Mouse (Mus musculus) forebrain, embryonic 16.5 days (tissue): ENCODE data around the gene Faf1. TPM values are rescaled to one million over a fixed set of nuclear protein-coding genes. Genes with fewer than 3 reads are reported as not detected.

ENCODE experiments used
- ATAC-seq: fragments of 200-750 bp; cut with Nextera tagmentation; 2 replicates; pipeline ENCODE4 v1.8.0; 2017; ENCODE audit warnings: mild to moderate bottlenecking, moderate library complexity
- H3K27ac ChIP-seq: fragments of 300-500 bp; sonication (generic); 2 replicates; pipeline ENCODE4 v1.5.1; 2014; ENCODE audit warnings: low read length, control low read depth
- H3K27me3 ChIP-seq: fragments of 300-500 bp; sonication (generic); replicated peaks from 2 replicates; pipeline ENCODE4 v1.6.1; 2014; ENCODE audit warnings: low read length; ENCODE audit not compliant: control insufficient read depth, insufficient read depth
- H3K36me3 ChIP-seq: fragments of 300-500 bp; sonication (generic); 2 replicates; pipeline ENCODE4 v1.6.1; 2014; ENCODE audit not compliant: control insufficient read depth, insufficient read depth
- H3K4me1 ChIP-seq: fragments of 300-500 bp; sonication (generic); replicated peaks from 2 replicates; pipeline ENCODE4 v1.6.1; 2014; ENCODE audit warnings: low read length; ENCODE audit not compliant: control insufficient read depth, insufficient read depth
- H3K4me2 ChIP-seq: fragments of 300-500 bp; sonication (generic); 2 replicates; pipeline ENCODE4 v1.6.1; 2014; ENCODE audit warnings: mild to moderate bottlenecking, low read length, control low read depth
- H3K4me3 ChIP-seq: fragments of 300-500 bp; sonication (generic); replicated peaks from 2 replicates; pipeline ENCODE4 v1.5.1; 2014; ENCODE audit warnings: mild to moderate bottlenecking, low read length, control low read depth
- H3K9ac ChIP-seq: fragments of 300-500 bp; sonication (generic); replicated peaks from 2 replicates; pipeline ENCODE4 v1.6.1; 2014; ENCODE audit warnings: low read depth, low read length, control low read depth
- H3K9me3 ChIP-seq: fragments of 300-500 bp; sonication (generic); 2 replicates; pipeline ENCODE4 v1.6.1; 2016; ENCODE audit warnings: low read length; ENCODE audit not compliant: control insufficient read depth
- WGBS: fragments of 180-500 bp; shearing (Covaris S2); extraction: QIAGEN DNeasy Blood & Tissue Kit; methylation state at CpG from one replicate; pipeline ENCODE4 v1.1.7; 2014; 5-methylcytosine and 5-hydroxymethylcytosine counted together
- polyA plus RNA-seq: library from polyadenylated mRNA; unstranded; fragments of >200 nt; fragmentation: Nextera tagmentation; extraction: Ambion mirVana; gene quantifications from 2 replicates; pipeline ENCODE4 v1.2.1, GENCODE M21; 2015

The Faf1 gene
- polyA plus RNA-seq, result 28.3 and 32.1 TPM in 2 replicates

DNA sequence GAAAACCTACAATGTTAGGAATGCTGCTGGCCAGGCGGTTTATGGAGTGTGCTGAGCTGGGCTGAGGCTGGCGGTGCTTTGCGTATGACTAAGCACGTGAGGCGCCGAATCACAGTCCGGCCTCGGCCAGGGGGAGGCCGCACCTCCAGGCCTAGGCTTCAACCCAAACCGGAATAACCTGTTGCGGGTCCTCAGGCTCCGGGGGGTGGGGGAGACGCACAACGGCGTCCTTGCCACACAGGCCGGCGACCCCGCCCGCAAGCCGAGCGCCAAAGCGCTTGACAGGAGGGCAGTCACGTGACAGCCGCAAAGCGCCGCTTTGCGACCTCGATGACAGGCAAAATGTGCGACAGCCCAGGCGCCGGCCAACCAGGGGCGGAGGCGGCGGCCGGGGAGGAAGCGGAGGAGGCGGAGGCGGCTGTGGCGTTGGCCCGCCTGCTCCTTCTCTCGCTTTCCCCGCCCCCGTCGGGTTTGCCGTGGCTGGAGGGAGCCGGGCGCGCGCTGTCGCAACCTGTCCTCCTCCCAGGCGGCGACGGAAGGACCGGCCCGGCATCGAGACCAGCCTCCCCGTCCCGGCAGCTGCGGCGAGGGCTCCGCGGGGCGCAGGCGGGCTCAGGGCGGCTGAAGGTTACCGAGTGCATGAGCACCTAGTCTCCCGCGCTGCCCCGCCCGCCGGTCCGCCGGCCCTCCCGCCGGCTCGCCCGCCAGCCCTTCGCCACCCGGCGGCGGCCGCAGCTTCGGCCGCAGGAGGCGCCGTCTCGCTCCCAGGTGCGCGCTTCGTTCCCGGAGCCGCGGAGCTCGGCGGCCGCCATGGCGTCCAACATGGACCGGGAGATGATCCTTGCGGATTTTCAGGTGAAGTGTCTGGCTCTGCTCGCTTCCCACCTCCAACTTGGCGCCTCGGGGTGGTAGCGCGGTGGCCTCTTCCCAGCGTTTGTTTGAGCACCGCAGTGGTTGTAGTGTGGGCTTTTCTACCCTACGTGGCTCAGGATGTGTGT is at the start of gene Faf1:
Gene Faf1 (plus strand): TSS at position 371 of the 998 bp plus-strand sequence.
- ATAC-seq, result peak; percentile 98
- Histone ChIP-seq H3K9me3 (no peaks in the 10 kb centered on the region), H3K27ac (peak within 1 kb of the TSS; percentile 93), H3K4me1 (peaks cover 9% of the 10 kb centered on the region), H3K27me3 (no peaks in the 10 kb centered on the region), H3K4me2 (peak within 1 kb of the TSS; percentile 80), H3K9ac (peak within 1 kb of the TSS; percentile 85), H3K36me3 (no peaks in the 10 kb centered on the region), H3K4me3 (peak within 1 kb of the TSS; percentile 90)
- under 1% methylated on average over 100 of the region's 107 CpGs for WGBS

DNA sequence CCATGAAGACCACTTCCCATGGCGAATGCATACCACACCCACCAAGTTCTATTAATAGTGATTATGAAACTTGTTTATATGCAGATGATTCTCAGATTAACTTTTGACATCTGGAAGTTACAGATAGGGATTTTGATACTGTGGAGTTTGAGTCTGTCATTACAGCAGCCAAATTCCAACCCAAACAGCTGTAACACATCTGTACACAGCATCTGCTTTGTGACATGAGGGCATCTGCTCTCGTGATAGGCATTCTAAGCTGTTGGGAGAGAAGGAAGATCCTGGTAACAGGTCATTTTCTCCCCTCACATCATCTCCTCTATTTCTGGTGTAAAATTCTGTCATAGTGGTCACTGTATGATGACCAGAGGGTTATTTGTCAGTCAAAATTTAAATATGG is 46.2 kb upstream of the Faf1 start:
- Histone ChIP-seq H3K36me3 (no peaks in the 10 kb centered on the region), H3K27me3 (no peaks in the 10 kb centered on the region), H3K4me3 (no peak overlapping the region), H3K27ac (no peak overlapping the region), H3K4me1 (no peaks in the 10 kb centered on the region), H3K9ac (no peak overlapping the region), H3K9me3 (peaks cover 2% of the 10 kb centered on the region; the same call in 1 of the 2 replicates), H3K4me2 (no peak overlapping the region)
- ATAC-seq, result no peak
- WGBS, result 82% methylated on average over 2 of the region's 2 CpGs

DNA sequence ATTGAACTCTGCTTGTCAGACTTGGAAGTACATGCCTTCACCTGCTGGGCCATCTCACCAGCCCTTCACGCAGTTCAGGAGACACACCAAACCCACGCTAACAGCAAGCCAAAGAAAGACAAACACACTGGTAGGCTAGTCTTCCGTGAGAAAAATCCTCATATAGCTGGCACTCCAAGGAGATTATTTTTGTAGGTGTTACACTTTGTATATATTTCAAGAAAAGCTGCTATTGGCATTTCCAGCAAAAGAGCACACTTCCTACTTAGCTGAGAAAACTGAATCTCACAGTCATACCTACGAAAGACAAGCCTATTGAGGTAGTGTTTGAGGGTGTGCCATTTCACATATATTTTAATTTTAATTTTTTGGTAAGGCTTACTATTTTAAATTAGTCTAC is 45.4 kb upstream of the Faf1 start:
- Histone ChIP-seq H3K27me3 (no peaks in the 10 kb centered on the region), H3K4me1 (no peaks in the 10 kb centered on the region), H3K4me3 (no peak overlapping the region), H3K36me3 (no peaks in the 10 kb centered on the region), H3K9me3 (no peaks in the 10 kb centered on the region), H3K9ac (no peak overlapping the region), H3K27ac (no peak overlapping the region), H3K4me2 (no peak overlapping the region)
- no peak for ATAC-seq
- WGBS, result 85% methylated on average over 4 of the region's 4 CpGs

DNA sequence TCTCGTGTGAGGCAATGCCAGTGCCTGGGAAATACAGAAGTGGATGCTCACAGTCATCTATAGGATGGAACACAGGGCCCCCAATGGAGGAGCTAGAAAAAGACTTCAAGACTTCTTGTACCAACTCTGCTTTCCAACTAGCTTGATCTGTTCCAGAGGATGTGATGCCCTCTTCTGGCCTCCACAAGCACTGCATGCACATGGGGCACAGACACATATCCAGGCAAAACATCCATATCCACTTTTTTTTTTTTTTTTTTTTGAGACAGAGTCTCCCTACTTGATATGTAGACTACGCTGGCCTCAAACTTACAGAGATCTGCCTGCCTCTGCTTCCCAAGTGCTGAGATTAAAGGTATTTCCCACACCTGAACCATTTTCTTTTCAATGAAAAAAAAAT is 41.4 kb upstream of the Faf1 start:
- no peak for ATAC-seq
- Histone ChIP-seq H3K4me2 (no peak overlapping the region), H3K4me1 (no peaks in the 10 kb centered on the region), H3K36me3 (no peaks in the 10 kb centered on the region), H3K4me3 (no peak overlapping the region), H3K27ac (no peak overlapping the region), H3K9ac (no peak overlapping the region), H3K27me3 (no peaks in the 10 kb centered on the region), H3K9me3 (no peaks in the 10 kb centered on the region)
- WGBS, result 98% methylated on average over 2 of the region's 2 CpGs

DNA sequence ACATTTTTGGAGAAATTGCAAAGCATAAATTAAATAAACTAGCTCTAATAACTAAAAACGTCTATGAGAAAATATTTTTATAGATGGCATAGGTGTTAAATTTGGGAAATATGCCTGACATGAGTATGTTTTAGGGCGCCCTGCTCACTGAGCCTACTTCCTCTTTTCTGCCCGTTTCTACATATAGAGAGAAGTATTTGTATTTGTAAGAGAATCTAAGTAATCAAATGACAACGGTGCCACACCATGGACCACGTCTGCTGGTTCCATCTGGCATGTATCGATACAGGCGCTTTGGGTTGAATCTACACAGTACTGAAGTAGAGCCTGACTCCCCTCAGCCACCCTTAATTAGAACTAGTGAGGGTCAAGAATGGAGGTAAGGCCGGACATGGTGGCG is 37.0 kb upstream of the Faf1 start:
- Histone ChIP-seq H3K4me2 (no peak overlapping the region), H3K27me3 (no peaks in the 10 kb centered on the region), H3K4me3 (no peak overlapping the region), H3K9me3 (no peaks in the 10 kb centered on the region), H3K9ac (no peak overlapping the region), H3K4me1 (no peaks in the 10 kb centered on the region), H3K27ac (no peak overlapping the region), H3K36me3 (no peaks in the 10 kb centered on the region)
- no peak for ATAC-seq
- WGBS, result 90% methylated on average over 9 of the region's 9 CpGs

DNA sequence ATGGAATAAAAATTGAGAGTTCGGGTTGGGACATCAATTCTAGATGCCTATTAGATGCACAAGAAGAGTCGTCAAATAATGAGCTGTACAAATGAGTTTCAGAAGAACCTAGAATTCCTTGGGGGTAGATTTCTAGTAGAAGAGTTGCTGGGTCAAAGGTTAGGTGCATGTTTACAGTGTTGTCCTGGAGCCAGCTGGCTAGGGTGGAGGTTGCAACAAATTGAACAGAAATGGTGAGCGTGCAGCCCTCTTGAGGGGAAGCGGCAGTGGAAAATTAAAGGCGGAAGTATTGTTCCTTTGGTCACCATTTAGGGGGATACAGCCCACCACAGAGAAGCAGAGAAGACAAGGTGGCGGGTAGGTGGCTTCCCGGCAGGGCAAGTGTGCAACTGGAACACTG is 36.2 kb upstream of the Faf1 start:
- ATAC-seq, result no peak
- Histone ChIP-seq H3K4me1 (no peaks in the 10 kb centered on the region), H3K36me3 (no peaks in the 10 kb centered on the region), H3K27ac (no peak overlapping the region), H3K4me2 (no peak overlapping the region), H3K27me3 (no peaks in the 10 kb centered on the region), H3K4me3 (no peak overlapping the region), H3K9ac (no peak overlapping the region), H3K9me3 (no peaks in the 10 kb centered on the region)
- WGBS, result 93% methylated on average over 7 of the region's 7 CpGs

DNA sequence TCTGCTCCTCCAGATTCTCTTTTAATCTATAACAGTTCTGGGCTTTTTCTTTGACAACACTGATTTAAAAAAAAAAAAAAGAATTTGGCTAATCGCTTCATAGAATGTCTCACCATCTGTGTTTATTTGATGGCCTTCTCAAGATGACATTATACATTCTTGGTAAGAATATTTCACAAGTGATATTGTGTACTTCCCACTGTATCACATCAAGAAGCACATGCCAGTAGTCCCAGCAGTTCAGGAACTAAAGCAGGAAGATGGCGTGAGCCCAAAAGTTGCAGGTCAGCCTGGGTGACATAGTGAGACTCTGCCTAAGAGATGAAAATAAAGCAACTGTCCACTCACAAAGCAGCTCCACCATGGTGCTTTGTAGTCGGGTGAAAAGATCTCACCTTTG is 34.9 kb upstream of the Faf1 start:
- Histone ChIP-seq H3K27ac (no peak overlapping the region), H3K9ac (no peak overlapping the region), H3K36me3 (no peaks in the 10 kb centered on the region), H3K4me3 (no peak overlapping the region), H3K9me3 (no peaks in the 10 kb centered on the region), H3K4me1 (no peaks in the 10 kb centered on the region), H3K27me3 (no peaks in the 10 kb centered on the region), H3K4me2 (no peak overlapping the region)
- ATAC-seq, result no peak
- 72% methylated on average over 3 of the region's 3 CpGs for WGBS

DNA sequence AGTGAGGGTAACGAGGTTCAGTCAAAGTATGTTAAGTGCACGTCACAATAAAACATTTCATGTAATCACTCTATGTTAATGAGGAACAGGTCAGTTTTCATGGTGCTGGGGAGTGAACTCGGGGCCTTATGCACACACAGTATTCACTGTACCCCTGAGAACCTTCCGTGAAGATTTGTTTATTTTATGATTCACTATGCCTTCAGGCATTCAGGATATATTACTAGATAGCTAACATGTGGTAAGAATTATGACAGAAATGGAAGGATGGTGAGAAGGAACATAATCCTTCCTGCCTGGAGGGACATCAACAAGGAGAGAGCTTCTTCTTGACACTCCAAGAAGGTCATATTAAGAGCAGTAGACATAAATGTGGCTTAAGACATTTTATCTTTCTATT is 29.1 kb upstream of the Faf1 start:
- WGBS, result 81% methylated on average over 4 of the region's 4 CpGs
- H3K27ac ChIP-seq, result no peak overlapping the region

DNA sequence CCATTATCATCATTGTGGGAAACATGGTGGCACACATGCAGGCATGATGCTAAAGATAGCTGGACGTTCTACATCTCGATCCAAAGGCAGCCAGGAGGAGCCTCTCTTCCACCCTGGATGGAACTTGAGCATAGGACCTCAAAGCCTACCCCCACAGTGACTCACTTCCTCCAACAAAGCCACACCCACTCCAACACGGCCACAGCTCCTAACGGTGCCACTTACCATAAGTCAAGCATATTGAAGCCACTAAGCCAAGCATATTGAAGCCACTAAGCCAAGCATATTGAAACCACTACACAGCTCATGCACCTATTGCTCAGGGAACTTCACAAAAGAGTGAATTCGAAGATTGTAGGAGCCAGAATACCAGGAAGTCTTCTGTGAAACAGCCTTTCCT is 27.1 kb upstream of the Faf1 start:
- no peaks in the 10 kb centered on the region for H3K36me3 ChIP-seq
- no peaks in the 10 kb centered on the region for H3K9me3 ChIP-seq
- no peak overlapping the region for H3K4me3 ChIP-seq
- WGBS, result 86% methylated on average over 5 of the region's 5 CpGs
- no peak overlapping the region for H3K4me2 ChIP-seq
- H3K4me1 ChIP-seq, result no peaks in the 10 kb centered on the region
- ATAC-seq, result no peak
- 0 out of 2 replicates have a peak, but pooled peaks cover 2% of the 10 kb centered on the region for H3K27me3 ChIP-seq
- no peak overlapping the region for H3K9ac ChIP-seq
- H3K27ac ChIP-seq, result no peak overlapping the region

More for the DNA sequence above, 29.1 kb upstream of the Faf1 start:
- Histone ChIP-seq H3K36me3 (no peaks in the 10 kb centered on the region), H3K9me3 (no peaks in the 10 kb centered on the region), H3K4me2 (no peak overlapping the region), H3K4me1 (no peaks in the 10 kb centered on the region), H3K27me3 (no peaks in the 10 kb centered on the region), H3K9ac (no peak overlapping the region), H3K4me3 (no peak overlapping the region)
- ATAC-seq, result no peak
